Mouse (Mus musculus) hindbrain, embryonic 10.5 days (tissue): Measurements from ENCODE around the gene Stxbp4. TPM values are rescaled to one million over a fixed set of nuclear protein-coding genes. Genes with fewer than 3 reads are reported as not detected.

Experiments
- DNase-seq: peaks from one replicate; pipeline ENCODE4 v3.0.0-alpha.2; 2017; ENCODE audit warnings: low spot score
- H3K27ac ChIP-seq: fragments of 300-500 bp; sonication (generic); 2 replicates; pipeline ENCODE4 v1.5.1; 2016; ENCODE audit warnings: mild to moderate bottlenecking, moderate library complexity
- H3K27me3 ChIP-seq: fragments of 300-500 bp; sonication (generic); 2 replicates; pipeline ENCODE4 v1.6.1; 2016; ENCODE audit warnings: mild to moderate bottlenecking; ENCODE audit not compliant: poor library complexity, insufficient read depth, severe bottlenecking
- H3K36me3 ChIP-seq: fragments of 300-500 bp; sonication (generic); 2 replicates; pipeline ENCODE4 v1.6.1; 2016; ENCODE audit warnings: mild to moderate bottlenecking, moderate library complexity
- H3K4me1 ChIP-seq: fragments of 300-500 bp; sonication (generic); replicated peaks from 2 replicates; pipeline ENCODE4 v1.6.1; 2016; ENCODE audit warnings: mild to moderate bottlenecking
- H3K4me3 ChIP-seq: fragments of 300-500 bp; sonication (generic); 2 replicates; pipeline ENCODE4 v1.5.1; 2016; ENCODE audit warnings: mild to moderate bottlenecking, moderate library complexity
- H3K9me3 ChIP-seq: fragments of 300-500 bp; sonication (generic); 2 replicates; pipeline ENCODE4 v1.6.1; 2016; ENCODE audit warnings: mild to moderate bottlenecking, moderate library complexity
- WGBS: fragments of 180-500 bp; shearing (Covaris S2); methylation state at CpG from one replicate; pipeline ENCODE4 v1.1.7; 2016; 5-methylcytosine and 5-hydroxymethylcytosine counted together
- polyA plus RNA-seq: library from polyadenylated mRNA; unstranded; fragments of >200 nt; fragmentation: Nextera tagmentation; extraction: Ambion mirVana; gene quantifications from 2 replicates; pipeline ENCODE4 v1.2.1, GENCODE M21; 2016

Stxbp4 gene
- polyA plus RNA-seq, 1 experiment from 2014 or later = 33.8 TPM

DNA sequence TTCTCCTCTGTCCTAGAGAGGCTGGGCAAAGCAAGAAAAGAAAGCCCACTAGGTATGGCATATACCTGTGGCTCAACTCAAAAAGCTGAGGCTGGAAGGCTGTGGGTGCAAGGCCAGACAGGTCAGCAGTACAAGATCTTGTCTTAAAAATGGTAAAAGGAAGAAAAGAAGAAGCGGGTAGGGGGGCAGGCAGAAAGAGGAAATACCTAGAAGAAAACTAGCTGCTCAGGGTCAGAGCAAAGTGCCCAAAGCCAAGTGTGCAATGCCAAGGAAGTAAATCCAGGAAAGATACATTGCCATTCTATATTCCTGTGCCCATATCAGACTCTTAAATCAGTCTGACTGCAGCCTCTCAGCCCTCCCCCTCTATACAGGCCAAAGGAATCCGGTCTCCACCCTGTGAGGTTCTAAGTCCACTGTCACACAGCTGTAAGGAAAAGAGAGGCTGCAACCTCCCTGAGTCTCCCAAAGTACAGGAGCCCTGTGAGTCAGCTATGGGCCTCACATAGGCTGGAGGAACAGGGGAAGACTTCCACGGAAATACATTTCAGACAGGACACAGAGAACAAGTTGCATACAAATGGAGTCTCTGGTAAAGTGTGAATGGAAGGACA, 28.4 kb upstream of the Stxbp4 start:
- Histone ChIP-seq H3K4me3 (no peak overlapping the region), H3K27ac (peak overlapping the region; percentile 2; the same call in 1 of the 2 replicates), H3K36me3 (peaks cover 20% of the 10 kb centered on the region; the same call in 1 of the 2 replicates), H3K4me1 (peaks cover 32% of the 10 kb centered on the region), H3K9me3 (no peaks in the 10 kb centered on the region), H3K27me3 (no peaks in the 10 kb centered on the region)
- 68% methylated on average over 3 of the region's 3 CpGs for WGBS
- DNase-seq = no peak

DNA sequence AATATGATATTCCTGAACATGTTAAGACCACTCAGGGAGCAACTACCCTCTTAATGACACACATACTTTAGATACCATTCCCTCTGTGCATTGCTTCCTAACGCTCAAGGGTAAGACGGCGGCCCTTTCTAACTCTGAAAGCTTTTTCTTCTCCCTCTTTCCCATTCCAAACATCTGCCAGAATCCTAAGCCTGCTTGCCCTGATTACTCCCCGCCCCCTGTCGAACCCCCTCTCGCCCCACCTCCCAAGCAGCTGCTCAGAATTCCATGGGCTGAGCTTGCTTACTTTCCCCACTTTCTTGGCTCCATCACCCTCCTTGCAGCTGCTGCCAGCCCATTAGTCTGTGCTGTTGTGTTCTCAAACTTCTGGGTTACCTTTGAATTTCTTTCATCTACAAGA, 27.3 kb upstream of the Stxbp4 start:
- 18% methylated on average over 6 of the region's 6 CpGs for WGBS
- Histone ChIP-seq H3K4me1 (peaks cover 32% of the 10 kb centered on the region), H3K27ac (peak overlapping the region; percentile 75), H3K4me3 (no peak overlapping the region), H3K36me3 (peaks cover 27% of the 10 kb centered on the region), H3K9me3 (no peaks in the 10 kb centered on the region), H3K27me3 (no peaks in the 10 kb centered on the region)
- DNase-seq = peak; percentile 18

DNA sequence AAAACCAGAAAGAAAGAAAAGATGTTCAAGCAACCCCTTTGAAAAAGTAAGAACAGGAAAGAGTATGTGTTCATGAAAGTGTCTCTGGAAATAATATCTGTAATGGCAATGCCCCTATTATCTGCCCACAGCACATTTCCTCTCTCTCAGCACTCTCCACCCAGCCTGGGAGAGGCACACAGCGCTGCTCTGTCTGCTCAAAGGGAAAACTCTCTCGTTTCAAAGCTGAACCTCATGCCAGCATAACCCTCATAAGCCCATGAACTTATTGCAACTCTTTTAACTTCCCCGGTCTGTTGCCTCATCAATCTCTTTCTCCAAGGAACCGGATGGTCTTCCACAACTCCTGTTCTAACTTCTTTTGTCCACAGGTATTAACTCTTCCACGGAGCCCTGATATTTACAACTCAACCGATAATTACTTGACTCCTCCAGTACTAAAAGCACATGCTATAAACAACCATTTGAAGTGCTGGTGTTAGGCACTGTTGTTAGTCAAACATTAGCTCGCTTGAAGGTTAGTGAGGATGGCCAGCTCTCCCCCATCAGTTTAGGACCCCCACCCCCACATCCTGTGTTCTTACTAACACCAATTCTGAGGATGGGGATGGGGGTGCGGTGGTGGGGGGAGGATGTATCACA, 26.6 kb upstream of the Stxbp4 start:
- Histone ChIP-seq H3K27me3 (no peaks in the 10 kb centered on the region), H3K9me3 (no peaks in the 10 kb centered on the region), H3K4me3 (no peak overlapping the region), H3K36me3 (peaks cover 27% of the 10 kb centered on the region), H3K27ac (peak overlapping the region; percentile 75), H3K4me1 (peaks cover 32% of the 10 kb centered on the region)
- peak; percentile 10 for DNase-seq
- WGBS = 43% methylated on average over 8 of the region's 8 CpGs

DNA sequence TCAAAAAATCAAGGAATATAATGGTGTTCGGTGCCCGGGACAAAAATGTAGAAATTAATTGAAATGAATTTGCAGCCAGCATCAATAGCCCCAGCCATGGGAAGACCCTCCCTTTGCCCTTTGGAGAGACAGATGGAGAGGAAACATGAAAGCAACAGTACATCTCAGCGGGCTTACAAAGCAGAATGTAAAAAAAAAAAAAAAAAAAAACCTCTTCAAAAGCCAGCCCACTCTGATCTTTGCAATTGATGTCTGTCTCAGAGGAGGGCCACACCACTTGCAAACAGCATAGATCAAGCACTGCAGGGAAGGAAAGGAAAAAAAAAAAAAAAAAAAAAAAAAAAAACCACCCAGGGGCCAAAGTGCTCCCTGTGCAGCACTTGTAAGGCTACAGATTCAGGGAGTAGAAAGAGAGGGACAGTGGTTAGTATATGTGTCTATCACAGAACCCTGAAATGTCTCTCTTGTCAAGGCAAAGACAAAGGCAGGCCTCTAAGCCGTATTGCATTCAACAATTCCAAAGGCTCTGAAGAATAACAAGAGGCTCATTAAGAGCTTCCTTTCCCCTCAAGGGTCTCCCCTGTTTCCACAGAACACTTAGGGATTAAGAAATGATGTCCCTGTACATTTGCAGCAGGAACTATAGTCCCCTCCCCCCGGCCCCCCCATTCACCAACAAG, 25.9 kb upstream of the Stxbp4 start:
- DNase-seq = no peak
- Histone ChIP-seq H3K4me1 (peaks cover 32% of the 10 kb centered on the region), H3K36me3 (peaks cover 29% of the 10 kb centered on the region), H3K9me3 (no peaks in the 10 kb centered on the region), H3K27me3 (no peaks in the 10 kb centered on the region), H3K4me3 (no peak overlapping the region), H3K27ac (peak overlapping the region; percentile 75)
- 35% methylated on average over 5 of the region's 5 CpGs for WGBS

DNA sequence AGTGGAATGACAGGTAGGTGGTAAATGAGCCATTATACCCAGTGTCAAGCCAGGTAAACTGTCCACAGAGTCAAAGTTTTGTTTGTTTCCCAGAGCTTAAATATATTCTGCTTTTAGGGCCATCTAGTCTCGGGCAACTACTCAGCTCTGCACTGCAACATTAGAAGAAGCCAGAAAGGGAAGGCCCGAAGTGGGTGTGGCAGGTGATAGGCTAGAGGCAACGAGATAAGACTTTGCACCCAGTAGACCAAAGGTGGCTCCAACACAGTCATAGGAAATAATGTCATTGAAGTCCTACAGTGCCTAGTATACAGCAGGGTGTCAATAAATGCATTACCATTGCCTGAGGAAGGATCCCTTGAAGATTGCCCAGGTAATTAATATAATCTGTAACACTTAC, 25.2 kb upstream of the Stxbp4 start:
- Histone ChIP-seq H3K36me3 (peaks cover 27% of the 10 kb centered on the region), H3K27me3 (no peaks in the 10 kb centered on the region), H3K9me3 (no peaks in the 10 kb centered on the region), H3K4me1 (peaks cover 32% of the 10 kb centered on the region), H3K4me3 (no peak overlapping the region), H3K27ac (peak overlapping the region; percentile 75; the same call in 1 of the 2 replicates)
- WGBS = 78% methylated on average over 3 of the region's 3 CpGs
- DNase-seq = no peak

DNA sequence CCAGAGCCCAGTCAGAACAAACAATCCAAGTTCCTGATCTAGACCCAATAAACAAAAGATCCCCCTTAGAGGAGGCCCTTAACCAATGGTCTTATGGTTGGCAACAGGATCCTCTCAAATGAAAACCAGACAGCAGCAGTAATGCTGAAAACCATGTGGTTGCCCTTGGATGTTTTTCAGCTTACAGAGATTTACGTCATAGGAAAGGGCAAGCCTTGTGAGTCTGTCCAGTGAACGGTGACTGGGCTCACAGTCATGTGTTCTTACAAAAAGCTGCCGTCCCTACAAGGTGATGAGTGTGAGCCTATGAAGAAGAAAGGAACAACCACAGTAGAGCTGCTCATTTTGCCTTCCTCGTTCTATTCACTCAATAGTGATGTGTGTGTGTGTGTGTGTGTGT, 22.8 kb upstream of the Stxbp4 start:
- H3K4me3 ChIP-seq = no peak overlapping the region
- no peaks in the 10 kb centered on the region for H3K9me3 ChIP-seq
- DNase-seq = no peak
- peaks cover 27% of the 10 kb centered on the region for H3K4me1 ChIP-seq
- no peak overlapping the region for H3K27ac ChIP-seq
- WGBS = 88% methylated on average over 4 of the region's 4 CpGs
- peaks cover 49% of the 10 kb centered on the region for H3K36me3 ChIP-seq
- H3K27me3 ChIP-seq = no peaks in the 10 kb centered on the region

DNA sequence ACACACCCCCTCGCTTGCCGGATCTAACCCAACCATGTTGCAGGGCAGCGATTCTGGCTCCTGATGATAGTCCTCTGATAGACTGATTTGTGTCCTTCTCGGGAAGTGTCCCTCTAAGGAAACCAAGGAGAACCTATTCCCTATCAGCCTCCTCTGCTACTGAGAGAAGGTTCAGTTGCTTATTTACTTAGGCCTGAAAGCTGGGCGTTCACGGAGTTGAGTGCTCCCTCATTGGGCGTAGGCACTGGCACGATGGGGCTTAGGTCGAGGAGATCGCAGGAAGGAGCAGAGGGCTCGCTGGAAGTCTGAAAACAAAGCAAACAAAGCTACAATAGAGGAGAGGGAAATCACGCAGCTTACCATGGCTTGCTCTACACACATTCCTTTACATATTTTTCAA, 19.6 kb upstream of the Stxbp4 start:
- Histone ChIP-seq H3K4me1 (no peaks in the 10 kb centered on the region), H3K4me3 (no peak overlapping the region), H3K27me3 (no peaks in the 10 kb centered on the region), H3K9me3 (no peaks in the 10 kb centered on the region), H3K27ac (no peak overlapping the region), H3K36me3 (peaks cover 59% of the 10 kb centered on the region)
- 86% methylated on average over 12 of the region's 12 CpGs for WGBS
- no peak for DNase-seq

DNA sequence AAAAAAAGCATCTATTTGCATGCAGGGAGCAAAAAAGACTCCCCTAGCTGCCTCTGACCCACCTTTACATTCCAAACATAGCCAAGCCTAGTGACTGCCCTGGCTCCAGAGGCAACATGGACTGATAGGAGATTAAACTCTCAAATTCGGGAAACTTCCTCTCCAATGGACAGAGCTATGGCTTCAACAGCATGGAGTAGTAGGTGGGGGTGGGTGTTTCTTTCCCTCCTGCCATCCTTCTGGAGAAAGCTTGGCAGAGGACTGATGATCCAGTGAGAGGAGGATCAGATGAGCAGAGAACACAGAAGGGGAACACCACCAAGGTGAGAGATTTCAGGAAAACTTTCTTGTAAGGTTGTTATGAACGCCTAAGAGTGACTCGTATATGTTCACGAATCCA, 14.7 kb upstream of the Stxbp4 start:
- H3K9me3 ChIP-seq = no peaks in the 10 kb centered on the region
- peaks cover 72% of the 10 kb centered on the region for H3K36me3 ChIP-seq
- 92% methylated on average over 4 of the region's 4 CpGs for WGBS
- no peak overlapping the region for H3K4me3 ChIP-seq
- DNase-seq = no peak
- H3K27ac ChIP-seq = no peak overlapping the region
- H3K4me1 ChIP-seq = no peaks in the 10 kb centered on the region
- H3K27me3 ChIP-seq = no peaks in the 10 kb centered on the region

DNA sequence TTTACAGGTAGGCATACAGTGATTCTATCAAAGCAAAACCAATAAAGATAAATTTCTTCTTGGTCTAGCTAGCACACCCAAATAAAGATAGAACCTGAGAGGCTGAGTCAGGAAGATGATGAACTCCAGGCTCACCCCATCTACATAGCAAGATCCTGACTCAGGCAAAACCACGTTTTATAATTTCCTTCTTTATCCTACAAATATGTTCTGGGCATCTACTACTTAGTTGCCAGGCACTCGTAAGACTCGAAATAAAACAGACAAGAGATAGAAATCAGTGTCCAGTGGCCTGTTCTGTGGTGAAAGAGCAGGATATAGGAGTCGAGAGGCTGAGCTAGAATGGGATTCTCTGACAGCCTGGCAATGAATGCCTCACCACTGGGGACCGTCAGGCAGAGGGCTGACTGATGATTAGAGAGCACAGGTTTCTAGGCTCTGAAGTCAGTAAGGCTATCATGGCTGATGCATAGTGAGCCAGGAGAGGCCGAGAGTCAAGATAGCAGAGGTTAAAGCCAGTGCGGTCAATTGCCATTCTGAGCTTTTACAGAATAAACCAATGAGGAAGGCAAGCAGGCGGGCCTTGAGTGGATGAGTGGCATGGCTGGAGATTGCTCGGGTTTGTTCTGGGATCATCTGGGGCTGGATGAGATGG, 12.5 kb upstream of the Stxbp4 start:
- Histone ChIP-seq H3K9me3 (no peaks in the 10 kb centered on the region), H3K4me1 (no peaks in the 10 kb centered on the region), H3K27ac (no peak overlapping the region), H3K27me3 (no peaks in the 10 kb centered on the region), H3K4me3 (no peak overlapping the region), H3K36me3 (peaks cover 74% of the 10 kb centered on the region)
- 83% methylated on average over 9 of the region's 9 CpGs for WGBS
- no peak for DNase-seq

DNA sequence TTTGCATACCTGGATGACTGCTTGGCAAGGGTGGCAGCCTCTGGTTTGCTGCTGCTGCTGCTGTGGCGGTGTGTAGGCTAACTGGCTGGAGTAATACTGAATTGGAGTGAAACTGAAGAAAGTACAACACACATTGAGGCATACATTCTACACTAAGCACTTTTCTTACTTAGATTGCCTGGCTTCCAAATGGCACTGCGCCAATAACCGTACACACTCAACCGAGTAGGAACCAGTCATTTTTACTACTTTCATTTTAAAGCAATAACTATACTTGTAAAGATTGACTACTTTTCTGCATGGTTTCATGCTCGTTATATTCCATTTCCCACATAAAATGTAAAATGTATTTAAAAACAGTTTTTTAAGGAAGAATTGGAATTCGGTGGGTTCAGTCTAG, 11.9 kb upstream of the Stxbp4 start:
- no peak overlapping the region for H3K4me3 ChIP-seq
- H3K27ac ChIP-seq = no peak overlapping the region
- 98% methylated on average over 6 of the region's 6 CpGs for WGBS
- H3K36me3 ChIP-seq = peaks cover 76% of the 10 kb centered on the region
- no peak for DNase-seq
- no peaks in the 10 kb centered on the region for H3K27me3 ChIP-seq
- H3K4me1 ChIP-seq = no peaks in the 10 kb centered on the region
- H3K9me3 ChIP-seq = no peaks in the 10 kb centered on the region

DNA sequence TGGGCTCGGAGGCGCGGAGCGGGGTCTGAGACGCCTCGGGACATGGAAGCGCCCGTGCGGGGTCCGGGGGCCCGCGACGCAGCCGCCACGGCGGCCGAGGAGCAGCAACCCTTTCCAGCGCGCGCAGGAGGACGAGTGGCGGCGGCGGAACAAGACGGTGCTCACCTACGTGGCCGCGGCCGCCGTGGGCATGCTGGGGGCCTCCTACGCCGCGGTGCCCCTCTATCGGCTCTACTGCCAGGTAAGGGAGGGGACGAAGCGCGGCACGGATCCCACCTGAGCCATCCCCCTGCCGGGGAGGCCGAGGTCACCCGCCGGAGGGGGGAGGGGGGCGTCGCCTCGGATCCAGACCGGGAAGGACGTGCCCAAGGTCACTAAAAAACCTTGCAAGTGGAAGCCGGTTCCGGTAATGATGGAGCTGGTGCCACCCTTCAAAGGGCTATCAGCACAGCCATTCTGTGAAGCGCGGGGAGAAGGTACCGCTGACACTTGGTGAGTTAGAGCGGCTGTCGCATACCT, 487 bp upstream of the Stxbp4 start:
- under 1% methylated on average over 53 of the region's 54 CpGs for WGBS
- Histone ChIP-seq H3K4me3 (peak overlapping the region; percentile 99), H3K9me3 (no peaks in the 10 kb centered on the region), H3K4me1 (peaks cover 26% of the 10 kb centered on the region), H3K27me3 (no peaks in the 10 kb centered on the region), H3K36me3 (peaks cover 26% of the 10 kb centered on the region), H3K27ac (peak overlapping the region; percentile 98)
- no peak for DNase-seq

DNA sequence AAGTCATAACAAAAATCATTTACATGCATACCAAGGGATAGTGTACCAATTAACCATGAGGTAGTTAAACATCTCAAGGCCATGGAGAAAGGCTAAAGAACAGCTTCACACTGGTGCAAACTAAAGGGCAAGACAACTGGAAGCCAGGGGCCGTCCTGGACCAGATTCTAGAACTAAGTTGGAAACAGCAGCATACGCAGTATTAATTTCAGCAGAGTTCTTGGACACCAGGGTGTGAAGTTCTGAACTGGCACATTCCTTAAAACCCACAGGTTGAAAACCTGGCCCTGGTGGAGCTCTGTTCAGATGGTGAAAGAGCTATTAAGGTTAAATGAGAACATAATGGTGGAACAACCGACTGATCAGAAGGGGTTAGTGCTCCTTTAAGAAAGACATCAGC, 3.2 kb downstream of the Stxbp4 start:
- WGBS = 91% methylated on average over 3 of the region's 3 CpGs
- H3K27me3 ChIP-seq = no peaks in the 10 kb centered on the region
- H3K4me1 ChIP-seq = peaks cover 24% of the 10 kb centered on the region
- H3K4me3 ChIP-seq = no peak overlapping the region
- H3K27ac ChIP-seq = no peak overlapping the region
- H3K36me3 ChIP-seq = peaks cover 11% of the 10 kb centered on the region; the same call in 1 of the 2 replicates
- no peak for DNase-seq
- H3K9me3 ChIP-seq = no peaks in the 10 kb centered on the region

DNA sequence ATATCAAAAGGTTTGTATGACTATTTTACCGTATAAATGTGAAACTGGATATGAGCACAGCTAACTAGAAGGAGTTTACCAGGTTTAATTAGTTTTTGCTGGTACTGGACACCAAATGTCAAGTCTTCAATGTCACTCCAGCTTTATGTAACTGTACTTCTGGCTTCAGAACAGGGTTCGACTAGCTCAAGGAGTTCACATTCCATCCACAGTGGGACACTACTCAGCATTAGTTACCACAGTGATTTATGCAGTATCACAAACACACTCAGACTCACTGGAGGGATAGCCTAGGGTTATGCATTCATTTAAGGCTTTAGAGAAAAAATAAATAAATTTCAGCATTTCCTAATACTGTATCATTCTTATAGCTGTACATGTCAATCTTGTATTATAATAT, 5.4 kb downstream of the Stxbp4 start:
- WGBS = 82% methylated on average over 2 of the region's 2 CpGs
- H3K4me1 ChIP-seq = peaks cover 16% of the 10 kb centered on the region
- no peaks in the 10 kb centered on the region for H3K9me3 ChIP-seq
- no peak overlapping the region for H3K4me3 ChIP-seq
- no peak for DNase-seq
- no peaks in the 10 kb centered on the region for H3K27me3 ChIP-seq
- no peak overlapping the region for H3K27ac ChIP-seq
- peaks cover 12% of the 10 kb centered on the region; the same call in 1 of the 2 replicates for H3K36me3 ChIP-seq
